In genomic region chr5:15052945-15053605, GRCm38 (mm10) we compare ENCODE assay signal across 25 mouse cellular contexts. TPM values are rescaled to one million over a fixed set of nuclear protein-coding genes. Genes with fewer than 3 reads are reported as not detected.
DNase-seq lines count a peak whose midpoint lies in the region; ATAC-seq and TF ChIP-seq lines count a peak whose summit lies in the region.
"Not testable (repeated sequence)": the region's sequence is repeated elsewhere in the genome, so short reads cannot be mapped to it uniquely, and the experiment has no call there.
"Had no signal": no experiment of that assay in that cellular context is flagged by ENCODE, and none has a peak within 500 bp of the region (broad histone marks: within the 10 kb centered on the region; RNA-seq: fewer than 3 reads in every experiment).

No protein-coding gene starts in this region.

- peaks cover 22% of the 10 kb centered on the region for H3K9me3 ChIP-seq in forebrain, embryonic 12.5 days
- peaks cover 13% of the 10 kb centered on the region for H3K9me3 ChIP-seq in heart, embryonic 14.5 days (ENCODE audit: control insufficient read depth, low read length)
- not testable (repeated sequence) for H3K9me3 ChIP-seq in intestine, embryonic 14.5 days (ENCODE audit: control insufficient read depth, low read length); liver, postnatal 0 days (ENCODE audit: low read length); stomach, postnatal 0 days (ENCODE audit: control insufficient read depth, low read length)
- peaks cover 33% of the 10 kb centered on the region for H3K9me3 ChIP-seq in limb, embryonic 12.5 days
- H3K9me3 ChIP-seq in midbrain, postnatal 0 days (ENCODE audit: low read length), result peaks cover 23% of the 10 kb centered on the region

- DNase-seq in intestine, embryonic 14.5 days (ENCODE audit: low spot score), result peak; percentile 46
- DNase-seq in liver, postnatal 0 days, result peak; percentile 3
- DNase-seq in midbrain, postnatal 0 days (ENCODE audit: low spot score); stomach, postnatal 0 days (ENCODE audit: low spot score): not testable (repeated sequence)

- H3K27me3 ChIP-seq in forebrain, embryonic 12.5 days; heart, embryonic 14.5 days (ENCODE audit: control insufficient read depth, insufficient read depth, low read length); intestine, embryonic 14.5 days (replicated peaks; ENCODE audit: control insufficient read depth, insufficient read depth, low read length); limb, embryonic 12.5 days; liver, postnatal 0 days (ENCODE audit: insufficient read depth, low read length); midbrain, postnatal 0 days (ENCODE audit: insufficient read depth, low read length); stomach, postnatal 0 days (ENCODE audit: control insufficient read depth, insufficient read depth, low read length): not testable (repeated sequence)

- WGBS in forebrain, embryonic 12.5 days, result 79% methylated on average over 4 of the region's 4 CpGs
- WGBS in heart, embryonic 14.5 days, result 70% methylated on average over 4 of the region's 4 CpGs
- 81% methylated on average over 4 of the region's 4 CpGs for WGBS in intestine, embryonic 14.5 days
- 82% methylated on average over 4 of the region's 4 CpGs for WGBS in limb, embryonic 12.5 days
- 69% methylated on average over 4 of the region's 4 CpGs for WGBS in liver, postnatal 0 days (ENCODE audit: insufficient replicate concordance)
- WGBS in midbrain, postnatal 0 days, result 80% methylated on average over 4 of the region's 4 CpGs
- 79% methylated on average over 4 of the region's 4 CpGs for WGBS in stomach, postnatal 0 days

- not testable (repeated sequence) for H3K9ac ChIP-seq in forebrain, embryonic 12.5 days; heart, embryonic 14.5 days (ENCODE audit: low read length); intestine, embryonic 14.5 days (ENCODE audit: low read length); limb, embryonic 12.5 days (replicated peaks); liver, postnatal 0 days (replicated peaks); midbrain, postnatal 0 days (replicated peaks; ENCODE audit: low read length, poor library complexity, severe bottlenecking); stomach, postnatal 0 days (ENCODE audit: low read length)

- not testable (repeated sequence) for H3K4me1 ChIP-seq in forebrain, embryonic 12.5 days; heart, embryonic 14.5 days (ENCODE audit: control insufficient read depth in 2 of 2, insufficient read depth in 2 of 2, low read length in 2 of 2); intestine, embryonic 14.5 days (replicated peaks; ENCODE audit: control insufficient read depth, insufficient read depth, low read length); limb, embryonic 12.5 days (replicated peaks); liver, postnatal 0 days (ENCODE audit: insufficient read depth); midbrain, postnatal 0 days (ENCODE audit: insufficient read depth, low read length); stomach, postnatal 0 days (replicated peaks; ENCODE audit: control insufficient read depth, insufficient read depth)

- not testable (repeated sequence) for H3K27ac ChIP-seq in forebrain, embryonic 12.5 days; heart, embryonic 14.5 days (replicated peaks in 1 of 2; ENCODE audit: control insufficient read depth in 1 of 2, insufficient read depth in 1 of 2, low read depth in 2 of 2, low read length in 2 of 2); intestine, embryonic 14.5 days (ENCODE audit: low read depth); limb, embryonic 12.5 days; liver, postnatal 0 days (ENCODE audit: low read depth); midbrain, postnatal 0 days (ENCODE audit: low read depth, low read length); stomach, postnatal 0 days (replicated peaks)

- TF ChIP-seq EP300 in liver, postnatal 0 days (IDR thresholded peaks at IDR 0.05; ENCODE audit: low read depth); stomach, postnatal 0 days (optimal IDR thresholded peaks at IDR 0.05): not testable (repeated sequence)

- not testable (repeated sequence) for H3K4me2 ChIP-seq in forebrain, embryonic 12.5 days; heart, embryonic 14.5 days (ENCODE audit: low read length); intestine, embryonic 14.5 days (ENCODE audit: low read length); limb, embryonic 12.5 days; liver, postnatal 0 days (ENCODE audit: low read depth, low read length); midbrain, postnatal 0 days (ENCODE audit: low read depth, low read length, poor library complexity, severe bottlenecking); stomach, postnatal 0 days (replicated peaks; ENCODE audit: low read depth)

- peak; percentile 49; the same call in 1 of the 2 replicates for ATAC-seq in cerebellum, adult (ENCODE audit: insufficient number of reproducible peaks, low FRiP score, low TSS enrichment)
- 0 out of 2 replicates have a peak, but pooled peaks have one; percentile 44 for ATAC-seq in forebrain, embryonic 12.5 days (ENCODE audit: low FRiP score)
- peak; percentile 31; the same call in 1 of the 2 replicates for ATAC-seq in heart, embryonic 14.5 days (ENCODE audit: insufficient number of reproducible peaks, insufficient read depth, low FRiP score, low read depth)
- peak; percentile 53; the same call in 1 of the 2 replicates for ATAC-seq in intestine, embryonic 14.5 days (replicated peaks; ENCODE audit: low FRiP score, low TSS enrichment, low read depth)
- peak; percentile 52; the same call in 1 of the 2 replicates for ATAC-seq in limb, embryonic 12.5 days (ENCODE audit: insufficient number of reproducible peaks, insufficient read depth, low FRiP score, low TSS enrichment, low read depth)
- not testable (repeated sequence) for ATAC-seq in liver, postnatal 0 days
- ATAC-seq in midbrain, postnatal 0 days (ENCODE audit: low FRiP score), result peak; percentile 38
- peak; percentile 54; the same call in 1 of the 2 replicates for ATAC-seq in stomach, postnatal 0 days (ENCODE audit: low FRiP score, low TSS enrichment)

- H3K36me3 ChIP-seq in forebrain, embryonic 12.5 days (replicated peaks); heart, embryonic 14.5 days (ENCODE audit: control insufficient read depth, insufficient read depth, low read length); intestine, embryonic 14.5 days (ENCODE audit: control insufficient read depth, insufficient read depth, low read length); limb, embryonic 12.5 days; liver, postnatal 0 days (replicated peaks; ENCODE audit: insufficient read depth, low read length); midbrain, postnatal 0 days (ENCODE audit: insufficient read depth, low read length); stomach, postnatal 0 days (ENCODE audit: control insufficient read depth, insufficient read depth, low read length): not testable (repeated sequence)

- H3K4me3 ChIP-seq in forebrain, embryonic 12.5 days (replicated peaks); heart, embryonic 14.5 days (ENCODE audit: control insufficient read depth in 1 of 2, insufficient read depth in 1 of 2, low read depth in 1 of 2, low read length in 2 of 2); intestine, embryonic 14.5 days (ENCODE audit: low read depth, low read length); limb, embryonic 12.5 days (replicated peaks); liver, postnatal 0 days (ENCODE audit: low read depth, low read length); midbrain, postnatal 0 days (ENCODE audit: low read depth, low read length); stomach, postnatal 0 days (ENCODE audit: low read depth, low read length): not testable (repeated sequence)

- TF ChIP-seq CTCF in liver, postnatal 0 days (IDR thresholded peaks at IDR 0.05; ENCODE audit: low read depth); midbrain, postnatal 0 days (IDR thresholded peaks at IDR 0.05); stomach, postnatal 0 days (IDR thresholded peaks at IDR 0.05; ENCODE audit: low read depth): not testable (repeated sequence)

RNA-seq across cellular contexts. Expression of gene Gm17019, which starts 20.3 kb away (rescaled TPM):
- not detected in 2 replicates for polyA plus RNA-seq in forebrain, embryonic 12.5 days (2016; fragmentation: Nextera tagmentation; extraction: Ambion mirVana)
- polyA plus RNA-seq in heart, embryonic 14.5 days (2014; fragmentation: Nextera tagmentation; extraction: Ambion mirVana), result not detected in 2 replicates
- not detected in 2 replicates for polyA plus RNA-seq in intestine, embryonic 14.5 days (2014; fragmentation: Nextera tagmentation; extraction: Ambion mirVana)
- not detected in 2 replicates for polyA plus RNA-seq in limb, embryonic 12.5 days (2016; fragmentation: Nextera tagmentation; extraction: Ambion mirVana)
- polyA plus RNA-seq in liver, postnatal 0 days (2015; fragmentation: Nextera tagmentation; extraction: Ambion mirVana), result not detected in 2 replicates
- not detected in 2 replicates for total RNA-seq in midbrain, postnatal 0 days (2014; rRNA removed)
- polyA plus RNA-seq in midbrain, postnatal 0 days (2015; fragmentation: Nextera tagmentation; extraction: Ambion mirVana), result not detected in 2 replicates
- polyA plus RNA-seq in stomach, postnatal 0 days (2015; fragmentation: Nextera tagmentation; extraction: Ambion mirVana), result not detected in 2 replicates
- total RNA-seq: adrenal gland, adult 18-20 months; adrenal gland, postnatal 14 days; gastrocnemius, postnatal 10 days; gastrocnemius, postnatal 4 days; heart, adult 18-20 months; heart, postnatal 10 days; heart, postnatal 4 days; MEL had no signal
- polyA plus RNA-seq: activated CD4-positive, CD25-positive, alpha-beta regulatory T cell, adult 4 months; embryonic facial prominence, embryonic 15.5 days; erythroblast, embryonic 14.5 days; forebrain, embryonic 10.5 days; forebrain, embryonic 16.5 days; frontal cortex, adult 2 months; heart, embryonic 13.5 days; hindbrain, embryonic 14.5 days; Patski had no signal
